Mouse (Mus musculus) cerebellum, adult 2 months (tissue): Measurements from ENCODE around the gene Vamp5. TPM values are rescaled to one million over a fixed set of nuclear protein-coding genes. Genes with fewer than 3 reads are reported as not detected.

Experiments used
- DNase-seq, 2 experiments: peaks; one replicate each; pipeline ENCODE4 v3.0.0; 2021
- H3K27ac ChIP-seq: fragments of 200-500 bp; 2 replicates; pipeline ENCODE4 v1.5.1; 2012; ENCODE audit warnings: low read length, control low read depth, inconsistent platforms; ENCODE audit not compliant: insufficient read depth
- H3K27me3 ChIP-seq: fragments of 200-500 bp; 2 replicates; pipeline ENCODE4 v1.6.1; 2012; ENCODE audit warnings: inconsistent platforms, mild to moderate bottlenecking, low read length, moderate library complexity; ENCODE audit not compliant: control insufficient read depth, insufficient read depth
- H3K4me1 ChIP-seq: fragments of 200-500 bp; 2 replicates; pipeline ENCODE4 v1.6.1; 2011; ENCODE audit warnings: low read length; ENCODE audit not compliant: control insufficient read depth, insufficient read depth
- H3K4me3 ChIP-seq: fragments of 200-500 bp; replicated peaks from 2 replicates; pipeline ENCODE3; 2011; ENCODE audit warnings: mild to moderate bottlenecking, low read depth, low read length, control low read depth; ENCODE audit not compliant: insufficient read depth
- CTCF ChIP-seq: fragments of 200-500 bp; IDR thresholded peaks from 2 replicates; pipeline ENCODE4 v1.5.1; 2011; ENCODE audit warnings: low read depth, mild to moderate bottlenecking, control low read depth, low read length, moderate library complexity, borderline replicate concordance; ENCODE audit not compliant: insufficient read depth
- POLR2A ChIP-seq: fragments of 200-500 bp; IDR thresholded peaks from 2 replicates; pipeline ENCODE4 v1.6.1; 2011; ENCODE audit warnings: low read length, control low read depth, borderline replicate concordance; ENCODE audit not compliant: insufficient read depth
- WGBS: fragments of 180-500 bp; shearing (Covaris S2); methylation state at CpG from one replicate; pipeline ENCODE4 v1.1.7; 2018; 5-methylcytosine and 5-hydroxymethylcytosine counted together
- polyA plus RNA-seq: library from polyadenylated mRNA; depleted of rRNA; stranded (reverse); fragments of >200 nt; gene quantifications from 2 replicates; pipeline ENCODE4 v1.2.3, GENCODE M21; 2012

Gene Vamp5
- polyA plus RNA-seq, 1 experiment: 11.9 TPM

GRCm38 (mm10) chr6:72388791-72389329, 8.6 kb upstream of the Vamp5 start:
- Histone ChIP-seq H3K27me3 (no peaks in the 10 kb centered on the region), H3K4me1 (0 out of 2 replicates have a peak, but pooled peaks cover 3% of the 10 kb centered on the region), H3K4me3 (no peak overlapping the region), H3K27ac (no peak overlapping the region)
- WGBS: 94% methylated on average over 6 of the region's 6 CpGs
- TF ChIP-seq CTCF: no peak
- no peak for TF ChIP-seq POLR2A
- no peak for DNase-seq

- 0 out of 2 replicates have a peak, but pooled peaks cover 3% of the 10 kb centered on the region for H3K4me1 ChIP-seq
- WGBS: 82% methylated on average over 10 of the region's 10 CpGs
Observed at GRCm38 (mm10) chr6:72388266-72388665, 8.0 kb upstream of the Vamp5 start.

GRCm38 (mm10) chr6:72387816-72388215, 7.5 kb upstream of the Vamp5 start:
- Histone ChIP-seq H3K27ac (no peak overlapping the region), H3K4me3 (no peak overlapping the region), H3K27me3 (no peaks in the 10 kb centered on the region), H3K4me1 (0 out of 2 replicates have a peak, but pooled peaks cover 3% of the 10 kb centered on the region)
- WGBS: 72% methylated on average over 3 of the region's 3 CpGs
- no peak for DNase-seq
- TF ChIP-seq POLR2A (no peak), CTCF (no peak)

More at GRCm38 (mm10) chr6:72388266-72388665, 8.0 kb upstream of the Vamp5 start:
- Histone ChIP-seq H3K27me3 (no peaks in the 10 kb centered on the region), H3K4me3 (no peak overlapping the region), H3K27ac (no peak overlapping the region)
- TF ChIP-seq POLR2A (no peak), CTCF (no peak)
- no peak for DNase-seq

- no peak for TF ChIP-seq CTCF
- no peak for TF ChIP-seq POLR2A
- DNase-seq: no peak
- H3K4me3 ChIP-seq: no peak overlapping the region
- 89% methylated on average over 2 of the region's 2 CpGs for WGBS
- no peak overlapping the region for H3K27ac ChIP-seq
- 0 out of 2 replicates have a peak, but pooled peaks cover 3% of the 10 kb centered on the region for H3K4me1 ChIP-seq
- H3K27me3 ChIP-seq: no peaks in the 10 kb centered on the region
Observed at GRCm38 (mm10) chr6:72386561-72386960, 6.3 kb upstream of the Vamp5 start.

- DNase-seq: no peak
- H3K4me3 ChIP-seq: no peak overlapping the region
- WGBS: 87% methylated on average over 4 of the region's 4 CpGs
- no peak for TF ChIP-seq POLR2A
- no peak for TF ChIP-seq CTCF
- H3K27me3 ChIP-seq: no peaks in the 10 kb centered on the region; the same call in 1 of the 2 replicates
- no peak overlapping the region for H3K27ac ChIP-seq
- 0 out of 2 replicates have a peak, but pooled peaks cover 3% of the 10 kb centered on the region for H3K4me1 ChIP-seq
Observed at GRCm38 (mm10) chr6:72385258-72385657, 5.0 kb upstream of the Vamp5 start.

GRCm38 (mm10) chr6:72383952-72384351, 3.7 kb upstream of the Vamp5 start:
- 91% methylated on average over 7 of the region's 7 CpGs for WGBS
- no peaks in the 10 kb centered on the region; the same call in 1 of the 2 replicates for H3K27me3 ChIP-seq

GRCm38 (mm10) chr6:72383142-72383820, 3.0 kb upstream of the Vamp5 start:
- no peak for TF ChIP-seq POLR2A
- no peaks in the 10 kb centered on the region; the same call in 1 of the 2 replicates for H3K27me3 ChIP-seq
- H3K27ac ChIP-seq: no peak overlapping the region
- H3K4me3 ChIP-seq: no peak overlapping the region
- no peaks in the 10 kb centered on the region for H3K4me1 ChIP-seq
- DNase-seq: no peak
- 78% methylated on average over 6 of the region's 6 CpGs for WGBS

More at GRCm38 (mm10) chr6:72383952-72384351, 3.7 kb upstream of the Vamp5 start:
- no peak for DNase-seq
- Histone ChIP-seq H3K4me1 (0 out of 2 replicates have a peak, but pooled peaks cover 2% of the 10 kb centered on the region), H3K4me3 (no peak overlapping the region), H3K27ac (no peak overlapping the region)
- TF ChIP-seq CTCF (no peak), POLR2A (no peak)

GRCm38 (mm10) chr6:72382494-72382893, 2.2 kb upstream of the Vamp5 start:
- H3K27me3 ChIP-seq: no peaks in the 10 kb centered on the region; the same call in 1 of the 2 replicates
- 84% methylated on average over 6 of the region's 6 CpGs for WGBS

More at GRCm38 (mm10) chr6:72382494-72382893, 2.2 kb upstream of the Vamp5 start:
- DNase-seq: no peak
- Histone ChIP-seq H3K4me1 (no peaks in the 10 kb centered on the region), H3K4me3 (no peak overlapping the region), H3K27ac (no peak overlapping the region)
- TF ChIP-seq POLR2A (no peak), CTCF (no peak)
